Mouse (Mus musculus): ENCODE data around the gene Nek9. TPM values are rescaled to one million over a fixed set of nuclear protein-coding genes. Genes with fewer than 3 reads are reported as not detected.

Gene Nek9
- polyA plus RNA-seq (2015; fragmentation: Nextera tagmentation; extraction: Ambion mirVana): 14.5 and 15.1 TPM in 2 replicates

GRCm38 (mm10) chr12:85339243-85339729 is at the start of gene Nek9:
Nek9 (minus strand) TSS chr12:85339362.

GRCm38 (mm10) chr12:85374561-85375272 is 35.6 kb upstream of the Nek9 start, which contains the start of gene Tmed10:
Tmed10 (minus strand) TSS chr12:85374847.

GRCm38 (mm10) chr12:85288486-85289156 is 50.5 kb downstream of the Nek9 start, which contains the start of gene Zc2hc1c:
Zc2hc1c (plus strand) TSS chr12:85288591.

GRCm38 (mm10) chr12:85287809-85288485 is 51.2 kb downstream of the Nek9 start, which contains the start of gene Acyp1:
Acyp1 (minus strand) TSS chr12:85288438.

GRCm38 (mm10) chr12:85270319-85270718 is 68.8 kb downstream of the Nek9 start, which contains the start of gene Mlh3:
Mlh3 (minus strand) TSS chr12:85270599.

Other genes with a start within 250 kb of the Nek9 start
- gene Prox2, start 228.6 kb downstream of the Nek9 start, polyA plus RNA-seq (2015; fragmentation: Nextera tagmentation; extraction: Ambion mirVana): 2.4 and 3.4 TPM in 2 replicates
- 92.6 and 93.3 TPM in 2 replicates for gene Dlst, start 228.5 kb downstream of the Nek9 start, polyA plus RNA-seq (2015; fragmentation: Nextera tagmentation; extraction: Ambion mirVana)
- 0.31 and 0.35 TPM in 2 replicates for gene Rps6kl1, start 188.1 kb downstream of the Nek9 start, polyA plus RNA-seq (2015; fragmentation: Nextera tagmentation; extraction: Ambion mirVana)
- 6.5 and 6.8 TPM in 2 replicates for gene Pgf, start 161.6 kb downstream of the Nek9 start, polyA plus RNA-seq (2015; fragmentation: Nextera tagmentation; extraction: Ambion mirVana)
- 48.3 and 54.9 TPM in 2 replicates for gene Eif2b2, start 119.9 kb downstream of the Nek9 start, polyA plus RNA-seq (2015; fragmentation: Nextera tagmentation; extraction: Ambion mirVana)
- 4.0 and 4.8 TPM in 2 replicates for gene Mlh3, start 68.8 kb downstream of the Nek9 start, polyA plus RNA-seq (2015; fragmentation: Nextera tagmentation; extraction: Ambion mirVana)
- 47.3 and 47.6 TPM in 2 replicates for gene Acyp1, start 50.9 kb downstream of the Nek9 start, polyA plus RNA-seq (2015; fragmentation: Nextera tagmentation; extraction: Ambion mirVana)
- 1.3 and 1.4 TPM in 2 replicates for gene Zc2hc1c, start 50.8 kb downstream of the Nek9 start, polyA plus RNA-seq (2015; fragmentation: Nextera tagmentation; extraction: Ambion mirVana)
- gene Tmed10, start 35.5 kb upstream of the Nek9 start, polyA plus RNA-seq (2015; fragmentation: Nextera tagmentation; extraction: Ambion mirVana): 264 and 282 TPM in 2 replicates
- 21.9 and 33.2 TPM in 2 replicates for gene Fos, start 134.5 kb upstream of the Nek9 start, polyA plus RNA-seq (2015; fragmentation: Nextera tagmentation; extraction: Ambion mirVana)